ENCODE assay signal across 24 mouse cellular contexts in the genomic region with DNA sequence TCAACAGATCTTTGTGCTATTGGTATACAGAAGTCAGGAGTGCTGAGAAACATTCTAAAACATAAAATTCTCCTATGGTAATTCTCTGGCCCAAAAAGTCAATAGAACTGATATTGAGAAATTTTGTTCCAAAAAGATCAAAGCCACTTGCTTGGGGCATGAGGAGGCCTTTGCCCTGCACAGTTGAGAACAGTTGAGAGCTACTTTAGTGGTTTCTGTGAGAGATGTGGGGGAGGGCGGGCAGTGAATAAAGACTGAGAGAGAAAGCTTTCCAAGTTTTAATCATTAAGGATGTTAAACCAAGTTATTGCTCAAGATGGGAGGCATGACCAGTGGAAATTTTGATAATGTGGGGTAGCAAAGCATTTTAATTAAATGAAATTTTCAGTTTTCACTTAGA. TPM values are rescaled to one million over a fixed set of nuclear protein-coding genes. Genes with fewer than 3 reads are reported as not detected.
DNase-seq lines count a peak whose midpoint lies in the region; ATAC-seq lines count a peak whose summit lies in the region.
"Had no signal": no experiment of that assay in that cellular context is flagged by ENCODE, and none has a peak within 500 bp of the region (broad histone marks: within the 10 kb centered on the region; RNA-seq: fewer than 3 reads in every experiment).

No protein-coding gene starts in this region.

- DNase-seq in limb, embryonic 11.5 days (ENCODE audit: low spot score) = peak; percentile 5
- DNase-seq in limb, embryonic 10.5 days (ENCODE audit: low spot score) = no peak
- peak; percentile 78 for DNase-seq in adipocyte (ENCODE audit: low spot score)
- DNase-seq in lung, postnatal 25 days (ENCODE audit: low spot score) = peak; percentile 85
- no peak for DNase-seq in right cerebral cortex, adult 2 months (ENCODE audit: low spot score in 2 of 2)
- DNase-seq: cerebellum, adult 18-20 months; cerebellum, postnatal 10 days; forebrain, postnatal 0 days; heart, postnatal 10 days; kidney, adult 11 months; kidney, postnatal 36 days; thymus, postnatal 4 days had no signal

- no peak for ATAC-seq in limb, embryonic 11.5 days (ENCODE audit: insufficient number of reproducible peaks, low FRiP score, low TSS enrichment, low read depth)
- ATAC-seq in lung, embryonic 15.5 days (ENCODE audit: borderline replicate concordance, extremely low read depth, low FRiP score, low TSS enrichment) = peak; percentile 66; the same call in 1 of the 2 replicates
- no peak for ATAC-seq in erythroblast, adult 5-6 weeks (replicated peaks; ENCODE audit: low FRiP score, poor library complexity, severe bottlenecking)
- ATAC-seq: forebrain, postnatal 0 days; inflammation-experienced regulatory T-cells, adult 6 months; midbrain, embryonic 16.5 days had no signal

- no peaks in the 10 kb centered on the region for H3K36me3 ChIP-seq in limb, embryonic 11.5 days (ENCODE audit: control insufficient read depth, insufficient read depth, low read length)
- H3K36me3 ChIP-seq in limb, embryonic 10.5 days = no peaks in the 10 kb centered on the region
- H3K36me3 ChIP-seq in lung, embryonic 15.5 days = no peaks in the 10 kb centered on the region
- H3K36me3 ChIP-seq: forebrain, embryonic 12.5 days; heart, embryonic 13.5 days; hindbrain, embryonic 15.5 days; limb, embryonic 12.5 days had no signal

- H3K27me3 ChIP-seq in limb, embryonic 11.5 days (ENCODE audit: control insufficient read depth, insufficient read depth, low read length) = no peaks in the 10 kb centered on the region
- no peaks in the 10 kb centered on the region for H3K27me3 ChIP-seq in limb, embryonic 10.5 days (ENCODE audit: low read depth, poor library complexity, severe bottlenecking)
- no peaks in the 10 kb centered on the region for H3K27me3 ChIP-seq in lung, embryonic 15.5 days
- H3K27me3 ChIP-seq: forebrain, embryonic 12.5 days; heart, embryonic 13.5 days; hindbrain, embryonic 15.5 days; limb, embryonic 12.5 days had no signal

- no peaks in the 10 kb centered on the region for H3K4me1 ChIP-seq in limb, embryonic 11.5 days (ENCODE audit: control insufficient read depth, insufficient read depth, low read length)
- peaks cover 2% of the 10 kb centered on the region for H3K4me1 ChIP-seq in limb, embryonic 10.5 days
- peaks cover 11% of the 10 kb centered on the region for H3K4me1 ChIP-seq in lung, embryonic 15.5 days
- H3K4me1 ChIP-seq: limb, embryonic 12.5 days had no signal

- H3K9me3 ChIP-seq in limb, embryonic 11.5 days (ENCODE audit: control insufficient read depth, low read length) = no peaks in the 10 kb centered on the region
- no peaks in the 10 kb centered on the region for H3K9me3 ChIP-seq in limb, embryonic 10.5 days (replicated peaks)
- H3K9me3 ChIP-seq in lung, embryonic 15.5 days = no peaks in the 10 kb centered on the region
- H3K9me3 ChIP-seq: forebrain, embryonic 12.5 days; heart, embryonic 13.5 days; hindbrain, embryonic 15.5 days; limb, embryonic 12.5 days had no signal

- H3K9ac ChIP-seq in limb, embryonic 11.5 days (ENCODE audit: low read length) = no peak overlapping the region
- no peak overlapping the region for H3K9ac ChIP-seq in lung, embryonic 15.5 days
- H3K9ac ChIP-seq: forebrain, embryonic 12.5 days; forebrain, postnatal 0 days; heart, embryonic 13.5 days; hindbrain, embryonic 15.5 days; limb, embryonic 12.5 days; liver, embryonic 14.5 days had no signal

- 97% methylated on average over 1 of the region's 1 CpGs for WGBS in limb, embryonic 11.5 days
- 93% methylated on average over 1 of the region's 1 CpGs for WGBS in limb, embryonic 10.5 days
- WGBS in lung, embryonic 15.5 days = 60% methylated on average over 1 of the region's 1 CpGs

- H3K27ac ChIP-seq in limb, embryonic 11.5 days (replicated peaks; ENCODE audit: low read depth, low read length) = no peak overlapping the region
- no peak overlapping the region for H3K27ac ChIP-seq in limb, embryonic 10.5 days
- peak overlapping the region; percentile 84 for H3K27ac ChIP-seq in lung, embryonic 15.5 days
- H3K27ac ChIP-seq: forebrain, embryonic 12.5 days; heart, adult 2 months; hindbrain, embryonic 15.5 days; limb, embryonic 12.5 days; liver, embryonic 14.5 days had no signal

- no peak overlapping the region for H3K4me2 ChIP-seq in limb, embryonic 11.5 days (ENCODE audit: low read depth, severe bottlenecking)
- no peak overlapping the region for H3K4me2 ChIP-seq in lung, embryonic 15.5 days
- H3K4me2 ChIP-seq: forebrain, embryonic 12.5 days; heart, embryonic 13.5 days; hindbrain, embryonic 15.5 days; limb, embryonic 12.5 days; midbrain, embryonic 11.5 days had no signal

- no peak overlapping the region for H3K4me3 ChIP-seq in limb, embryonic 11.5 days (ENCODE audit: low read depth, low read length)
- H3K4me3 ChIP-seq in limb, embryonic 10.5 days = no peak overlapping the region
- H3K4me3 ChIP-seq in lung, embryonic 15.5 days = no peak overlapping the region
- H3K4me3 ChIP-seq: forebrain, embryonic 12.5 days; heart, adult 2 months; heart, embryonic 13.5 days; hindbrain, embryonic 15.5 days; limb, embryonic 12.5 days had no signal

RNA-seq across cellular contexts. Expression of a gene that starts 2.0 kb away (rescaled TPM):
- polyA plus RNA-seq in limb, embryonic 11.5 days (2014; fragmentation: Nextera tagmentation; extraction: Ambion mirVana) = 10.1 and 10.8 TPM in 2 replicates
- 7.2 and 10.0 TPM in 2 replicates for polyA plus RNA-seq in limb, embryonic 10.5 days (2016; fragmentation: Nextera tagmentation; extraction: Ambion mirVana)
- 18.9 and 20.5 TPM in 2 replicates for polyA plus RNA-seq in lung, embryonic 15.5 days (2015; fragmentation: Nextera tagmentation; extraction: Ambion mirVana)
- not detected in 2 replicates for total RNA-seq in erythroblast, adult 5-6 weeks (2015; ENCODE audit: low replicate concordance)
- total RNA-seq in erythroblast, adult 5-6 weeks (2017; ENCODE audit: low replicate concordance) = 0.68 TPM in 1 of 2 replicates, not detected in the other
- total RNA-seq: MEL had no signal

Comparison
In these comparisons a context has a peak if more than half of its experiments do, and no peak if none do; other contexts are left out.
1. DNase-seq: peak in limb, embryonic 11.5 days (single experiment), adipocyte (single experiment) and lung, postnatal 25 days (single experiment); none in limb, embryonic 10.5 days (single experiment) and right cerebral cortex, adult 2 months (0 of 2).